Mouse (Mus musculus) thymus, adult 2 months (tissue): Measurements from ENCODE around the gene Mfap5. TPM values are rescaled to one million over a fixed set of nuclear protein-coding genes. Genes with fewer than 3 reads are reported as not detected.
"Not testable (repeated sequence)": the region's sequence is repeated elsewhere in the genome, so short reads cannot be mapped to it uniquely, and the experiment has no call there.

Source experiments
- DNase-seq: peaks from one replicate; pipeline ENCODE4 v3.0.0; 2021
- H3K27ac ChIP-seq: fragments of 200-500 bp; 2 replicates; pipeline ENCODE4 v1.5.1; 2012; ENCODE audit warnings: low read length, control low read depth; ENCODE audit not compliant: control insufficient read depth, insufficient read depth
- H3K27me3 ChIP-seq: fragments of 200-500 bp; 2 replicates; pipeline ENCODE4 v1.6.1; 2012; ENCODE audit warnings: mild to moderate bottlenecking, low read length, moderate library complexity, mixed read lengths; ENCODE audit not compliant: control insufficient read depth, insufficient read depth
- H3K36me3 ChIP-seq: fragments of 200-500 bp; 2 replicates; pipeline ENCODE4 v1.6.1; 2012; ENCODE audit warnings: mild to moderate bottlenecking, low read length, moderate library complexity; ENCODE audit not compliant: control insufficient read depth, insufficient read depth
- H3K4me1 ChIP-seq: fragments of 200-500 bp; replicated peaks from 2 replicates; pipeline ENCODE4 v1.6.1; 2012; ENCODE audit warnings: low read length; ENCODE audit not compliant: control insufficient read depth, insufficient read depth
- H3K4me3 ChIP-seq: fragments of 200-500 bp; 2 replicates; pipeline ENCODE4 v1.5.1; 2012; ENCODE audit warnings: mild to moderate bottlenecking, low read length, control low read depth, moderate library complexity; ENCODE audit not compliant: control insufficient read depth, insufficient read depth
- CTCF ChIP-seq: fragments of 200-500 bp; IDR thresholded peaks from 2 replicates; pipeline ENCODE4 v1.5.1; 2012; ENCODE audit warnings: mild to moderate bottlenecking, control low read depth, low read length, moderate library complexity, borderline replicate concordance; ENCODE audit not compliant: control insufficient read depth, poor library complexity, insufficient read depth; ENCODE audit errors: extremely low read depth
- POLR2A ChIP-seq: fragments of 200-500 bp; IDR thresholded peaks from 2 replicates; pipeline ENCODE4 v1.6.1; 2012; ENCODE audit warnings: mild to moderate bottlenecking, low read length, control low read depth, moderate library complexity; ENCODE audit not compliant: control insufficient read depth, poor library complexity, insufficient read depth; ENCODE audit errors: extremely low read depth
- WGBS: fragments of 180-500 bp; shearing (Covaris S2); methylation state at CpG from one replicate; pipeline ENCODE4 v1.1.7; 2018; 5-methylcytosine and 5-hydroxymethylcytosine counted together
- polyA plus RNA-seq: library from polyadenylated mRNA; depleted of rRNA; stranded (reverse); fragments of >200 nt; gene quantifications from 2 replicates; pipeline ENCODE4 v1.2.3, GENCODE M21; 2012; rRNA removed

Gene Mfap5
- polyA plus RNA-seq, 1 experiment, result 26.2 TPM

GRCm38 (mm10) chr6:122570695-122571616, 65.3 kb downstream of the Mfap5 start:
- H3K4me1 ChIP-seq, result no peaks in the 10 kb centered on the region
- H3K27ac ChIP-seq, result no peak overlapping the region
- no peak overlapping the region for H3K4me3 ChIP-seq
- no peak for DNase-seq
- no peaks in the 10 kb centered on the region for H3K27me3 ChIP-seq
- TF ChIP-seq POLR2A (no peak), CTCF (no peak)
- H3K36me3 ChIP-seq, result no peaks in the 10 kb centered on the region
- WGBS, result 48% methylated on average over 8 of the region's 8 CpGs

DNA sequence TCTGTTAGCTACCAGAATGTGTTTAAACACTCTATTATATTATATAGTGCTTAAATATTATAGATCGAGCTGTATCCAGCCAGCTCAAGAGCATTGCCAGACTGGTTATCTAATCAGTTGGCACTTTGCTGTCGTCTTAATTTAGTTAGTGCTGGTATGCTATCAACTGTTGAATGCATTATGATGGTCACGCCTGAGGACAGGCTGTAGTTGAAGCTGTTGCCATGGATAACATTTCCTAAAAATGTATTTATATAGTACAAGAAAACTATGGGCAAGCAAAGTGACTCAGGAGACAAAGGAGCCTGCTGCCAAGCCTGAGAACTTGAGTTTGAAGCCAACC, 65.9 kb downstream of the Mfap5 start:
- no peak for DNase-seq
- Histone ChIP-seq H3K27ac (no peak overlapping the region), H3K4me1 (no peaks in the 10 kb centered on the region), H3K4me3 (no peak overlapping the region), H3K27me3 (no peaks in the 10 kb centered on the region), H3K36me3 (no peaks in the 10 kb centered on the region)
- no peak for TF ChIP-seq CTCF
- no peak for TF ChIP-seq POLR2A
- 93% methylated on average over 3 of the region's 3 CpGs for WGBS

GRCm38 (mm10) chr6:122575037-122575436, 69.4 kb downstream of the Mfap5 start:
- H3K4me3 ChIP-seq, H3K27me3 ChIP-seq, DNase-seq, H3K27ac ChIP-seq, H3K36me3 ChIP-seq, H3K4me1 ChIP-seq: not testable (repeated sequence)
- 88% methylated on average over 1 of the region's 1 CpGs for WGBS

DNA sequence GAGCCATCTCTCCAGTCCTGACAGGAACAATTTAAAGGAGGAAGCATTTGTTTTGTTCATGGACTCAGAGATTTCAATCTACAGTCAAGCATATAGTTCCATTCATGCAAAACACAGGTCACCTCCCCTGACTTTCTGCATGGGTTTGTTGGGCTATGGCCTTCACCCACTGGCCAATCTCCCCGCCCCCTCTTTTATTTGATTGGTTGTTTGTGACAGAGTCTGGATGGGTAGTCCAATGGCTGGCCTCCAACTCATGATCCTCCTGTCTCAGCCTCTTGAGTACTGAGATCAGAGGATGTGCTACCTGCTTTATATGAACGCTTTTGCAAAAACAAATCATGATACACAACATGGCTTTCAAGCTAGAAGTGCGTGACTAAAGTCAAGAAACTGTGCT, 71.4 kb downstream of the Mfap5 start:
- TF ChIP-seq POLR2A (no peak), CTCF (no peak)
- DNase-seq, result no peak
- no peaks in the 10 kb centered on the region for H3K36me3 ChIP-seq
- no peaks in the 10 kb centered on the region for H3K27me3 ChIP-seq
- 97% methylated on average over 3 of the region's 3 CpGs for WGBS
- H3K27ac ChIP-seq, result no peak overlapping the region
- no peaks in the 10 kb centered on the region for H3K4me1 ChIP-seq
- H3K4me3 ChIP-seq, result no peak overlapping the region

Other genes starting within 250 kb of the Mfap5 start
- 0.20 and 0.28 TPM in 2 replicates for gene Klrg1, start 223.0 kb upstream of the Mfap5 start, polyA plus RNA-seq
- 72.4 and 81.4 TPM in 2 replicates for gene M6pr, start 197.1 kb upstream of the Mfap5 start, polyA plus RNA-seq
- 107 TPM in 2 replicates for gene Phc1, start 165.3 kb upstream of the Mfap5 start, polyA plus RNA-seq
- 0.65 and 0.70 TPM in 2 replicates for gene Rimklb, start 7.1 kb upstream of the Mfap5 start, polyA plus RNA-seq
- gene Aicda, start 48.0 kb downstream of the Mfap5 start, polyA plus RNA-seq, result 0.28 and 0.42 TPM in 2 replicates
- 34.9 and 48.1 TPM in 2 replicates for gene Apobec1, start 96.6 kb downstream of the Mfap5 start, polyA plus RNA-seq
- gene Gdf3, start 104.2 kb downstream of the Mfap5 start, polyA plus RNA-seq, result 0.43 and 0.53 TPM in 2 replicates
- gene Dppa3, start 120.6 kb downstream of the Mfap5 start, polyA plus RNA-seq, result 0.26 TPM in 1 of 2 replicates, not detected in the other
- 0.08 TPM in 1 of 2 replicates, not detected in the other for gene Nanog, start 201.6 kb downstream of the Mfap5 start, polyA plus RNA-seq